Mouse (Mus musculus) stomach, embryonic 14.5 days (tissue): ENCODE measurements around the gene Lrrc3c. TPM values are rescaled to one million over a fixed set of nuclear protein-coding genes. Genes with fewer than 3 reads are reported as not detected.

Source experiments
- ATAC-seq: fragments of 200-750 bp; cut with Nextera tagmentation; 2 replicates; pipeline ENCODE4 v1.8.0; 2017; ENCODE audit warnings: low read depth, moderate TSS enrichment; ENCODE audit not compliant: insufficient number of reproducible peaks, insufficient read depth, low FRiP score
- H3K27ac ChIP-seq: fragments of 300-500 bp; sonication (generic); 2 replicates; pipeline ENCODE4 v1.5.1; 2014; ENCODE audit warnings: mild to moderate bottlenecking, low read length, moderate library complexity, mixed read lengths
- H3K27me3 ChIP-seq: fragments of 300-500 bp; sonication (generic); 2 replicates; pipeline ENCODE4 v1.6.1; 2014; ENCODE audit warnings: low read length, control low read depth, mixed read lengths; ENCODE audit not compliant: control insufficient read depth, insufficient read depth
- H3K36me3 ChIP-seq: fragments of 300-500 bp; sonication (generic); 2 replicates; pipeline ENCODE4 v1.6.1; 2014; ENCODE audit warnings: mild to moderate bottlenecking, control low read depth, low read length, moderate library complexity, mixed read lengths; ENCODE audit not compliant: control insufficient read depth, insufficient read depth
- H3K4me1 ChIP-seq: fragments of 300-500 bp; sonication (generic); 2 replicates; pipeline ENCODE4 v1.6.1; 2014; ENCODE audit warnings: low read length, control low read depth, mixed read lengths; ENCODE audit not compliant: control insufficient read depth, insufficient read depth
- H3K4me2 ChIP-seq: fragments of 300-500 bp; sonication (generic); replicated peaks from 2 replicates; pipeline ENCODE4 v1.6.1; 2014; ENCODE audit warnings: low read depth, low read length, control low read depth
- H3K4me3 ChIP-seq: fragments of 300-500 bp; sonication (generic); 2 replicates; pipeline ENCODE4 v1.5.1; 2014; ENCODE audit warnings: low read depth, low read length, control low read depth
- H3K9ac ChIP-seq: fragments of 300-500 bp; sonication (generic); replicated peaks from 2 replicates; pipeline ENCODE4 v1.6.1; 2014; ENCODE audit warnings: low read depth, mild to moderate bottlenecking, control low read depth, low read length, moderate library complexity, mixed read lengths
- H3K9me3 ChIP-seq: fragments of 300-500 bp; sonication (generic); 2 replicates; pipeline ENCODE4 v1.6.1; 2016; ENCODE audit warnings: low read depth, low read length, control low read depth; ENCODE audit not compliant: control insufficient read depth
- WGBS: fragments of 180-500 bp; shearing (Covaris S2); extraction: QIAGEN DNeasy Blood & Tissue Kit; methylation state at CpG from one replicate; pipeline ENCODE4 v1.1.7; 2014; 5-methylcytosine and 5-hydroxymethylcytosine counted together
- polyA plus RNA-seq: library from polyadenylated mRNA; unstranded; fragments of >200 nt; fragmentation: Nextera tagmentation; extraction: Ambion mirVana; gene quantifications from 2 replicates; pipeline ENCODE4 v1.2.1, GENCODE M21; 2014

Gene Lrrc3c
- polyA plus RNA-seq, 1 experiment from 2014 or later: not detected

GRCm38 (mm10) chr11:98583265-98583552 is 14.9 kb upstream of the Lrrc3c start:
- 87% methylated on average over 3 of the region's 3 CpGs for WGBS
- Histone ChIP-seq H3K4me3 (no peak overlapping the region), H3K27me3 (no peaks in the 10 kb centered on the region), H3K36me3 (peaks cover 15% of the 10 kb centered on the region), H3K27ac (no peak overlapping the region), H3K9me3 (no peaks in the 10 kb centered on the region), H3K9ac (no peak overlapping the region), H3K4me2 (no peak overlapping the region), H3K4me1 (peaks cover 17% of the 10 kb centered on the region)
- no peak; the same call in 1 of the 2 replicates for ATAC-seq

- no peak overlapping the region for H3K4me3 ChIP-seq
- H3K4me2 ChIP-seq: no peak overlapping the region
- no peak overlapping the region for H3K27ac ChIP-seq
- no peak overlapping the region for H3K9ac ChIP-seq
- WGBS: 24% methylated on average over 3 of the region's 3 CpGs
- no peaks in the 10 kb centered on the region for H3K9me3 ChIP-seq
- H3K4me1 ChIP-seq: peaks cover 19% of the 10 kb centered on the region
- H3K27me3 ChIP-seq: no peaks in the 10 kb centered on the region
- no peak for ATAC-seq
- H3K36me3 ChIP-seq: peaks cover 15% of the 10 kb centered on the region
Measured at GRCm38 (mm10) chr11:98583571-98583970, 14.5 kb upstream of the Lrrc3c start.

- Histone ChIP-seq H3K36me3 (peaks cover 15% of the 10 kb centered on the region), H3K27me3 (no peaks in the 10 kb centered on the region), H3K9ac (no peak overlapping the region), H3K4me2 (no peak overlapping the region), H3K27ac (no peak overlapping the region), H3K4me1 (peaks cover 25% of the 10 kb centered on the region), H3K9me3 (no peaks in the 10 kb centered on the region), H3K4me3 (no peak overlapping the region)
- no peak for ATAC-seq
- WGBS: 54% methylated on average over 1 of the region's 1 CpGs
Measured at GRCm38 (mm10) chr11:98584146-98584545, 13.9 kb upstream of the Lrrc3c start.

GRCm38 (mm10) chr11:98584629-98585177 is 13.4 kb upstream of the Lrrc3c start:
- Histone ChIP-seq H3K4me2 (no peak overlapping the region), H3K36me3 (peaks cover 15% of the 10 kb centered on the region), H3K27me3 (no peaks in the 10 kb centered on the region), H3K27ac (no peak overlapping the region), H3K4me3 (no peak overlapping the region), H3K9ac (no peak overlapping the region), H3K4me1 (peaks cover 25% of the 10 kb centered on the region), H3K9me3 (no peaks in the 10 kb centered on the region)
- WGBS: 89% methylated on average over 6 of the region's 6 CpGs
- no peak for ATAC-seq

GRCm38 (mm10) chr11:98586087-98586891 is 11.8 kb upstream of the Lrrc3c start:
- Histone ChIP-seq H3K27me3 (no peaks in the 10 kb centered on the region), H3K4me3 (peak overlapping the region; percentile 62), H3K9ac (peak overlapping the region; percentile 60), H3K27ac (peak overlapping the region; percentile 81), H3K4me1 (peaks cover 30% of the 10 kb centered on the region), H3K4me2 (peak overlapping the region; percentile 92), H3K9me3 (no peaks in the 10 kb centered on the region), H3K36me3 (peaks cover 15% of the 10 kb centered on the region)
- ATAC-seq: peak; percentile 28
- WGBS: 2% methylated on average over 22 of the region's 22 CpGs

GRCm38 (mm10) chr11:98586892-98587563 is 11.1 kb upstream of the Lrrc3c start, which contains the start of gene Ormdl3:
Gene Ormdl3, minus strand, starts transcription at chr11:98587368.
- Histone ChIP-seq H3K27me3 (no peaks in the 10 kb centered on the region), H3K9me3 (no peaks in the 10 kb centered on the region), H3K9ac (peak within 1 kb of the TSS; percentile 60), H3K4me1 (peaks cover 36% of the 10 kb centered on the region), H3K4me3 (peak within 1 kb of the TSS; percentile 62), H3K36me3 (peaks cover 11% of the 10 kb centered on the region), H3K4me2 (peak within 1 kb of the TSS; percentile 92), H3K27ac (peak within 1 kb of the TSS; percentile 81)
- under 1% methylated on average over 49 of the region's 49 CpGs for WGBS
- ATAC-seq: peak; percentile 89

GRCm38 (mm10) chr11:98587684-98588546 is 10.2 kb upstream of the Lrrc3c start:
- no peaks in the 10 kb centered on the region for H3K9me3 ChIP-seq
- H3K4me1 ChIP-seq: peaks cover 36% of the 10 kb centered on the region
- WGBS: 6% methylated on average over 20 of the region's 20 CpGs
- peak overlapping the region; percentile 62 for H3K4me3 ChIP-seq
- H3K36me3 ChIP-seq: peaks cover 2% of the 10 kb centered on the region; the same call in 1 of the 2 replicates
- no peaks in the 10 kb centered on the region for H3K27me3 ChIP-seq
- 0 out of 2 replicates have a peak overlapping the region, but pooled peaks have one; percentile 60 for H3K9ac ChIP-seq
- H3K4me2 ChIP-seq: peak overlapping the region; percentile 92
- ATAC-seq: peak; percentile 64
- H3K27ac ChIP-seq: peak overlapping the region; percentile 80

GRCm38 (mm10) chr11:98588833-98589281 is 9.2 kb upstream of the Lrrc3c start:
- Histone ChIP-seq H3K4me3 (no peak overlapping the region), H3K27me3 (no peaks in the 10 kb centered on the region), H3K27ac (peak overlapping the region; percentile 36; the same call in 1 of the 2 replicates), H3K4me2 (peak overlapping the region; percentile 92), H3K9me3 (no peaks in the 10 kb centered on the region), H3K9ac (no peak overlapping the region), H3K4me1 (peaks cover 36% of the 10 kb centered on the region), H3K36me3 (no peaks in the 10 kb centered on the region)
- ATAC-seq: no peak
- 60% methylated on average over 6 of the region's 6 CpGs for WGBS
